Mouse (Mus musculus): Measurements from ENCODE around the gene Eme1. TPM values are rescaled to one million over a fixed set of nuclear protein-coding genes. Genes with fewer than 3 reads are reported as not detected.

Eme1 gene
- total and polyA plus RNA-seq, 3 experiments, result 36.8 to 45.9 (median 40.8) TPM

DNA sequence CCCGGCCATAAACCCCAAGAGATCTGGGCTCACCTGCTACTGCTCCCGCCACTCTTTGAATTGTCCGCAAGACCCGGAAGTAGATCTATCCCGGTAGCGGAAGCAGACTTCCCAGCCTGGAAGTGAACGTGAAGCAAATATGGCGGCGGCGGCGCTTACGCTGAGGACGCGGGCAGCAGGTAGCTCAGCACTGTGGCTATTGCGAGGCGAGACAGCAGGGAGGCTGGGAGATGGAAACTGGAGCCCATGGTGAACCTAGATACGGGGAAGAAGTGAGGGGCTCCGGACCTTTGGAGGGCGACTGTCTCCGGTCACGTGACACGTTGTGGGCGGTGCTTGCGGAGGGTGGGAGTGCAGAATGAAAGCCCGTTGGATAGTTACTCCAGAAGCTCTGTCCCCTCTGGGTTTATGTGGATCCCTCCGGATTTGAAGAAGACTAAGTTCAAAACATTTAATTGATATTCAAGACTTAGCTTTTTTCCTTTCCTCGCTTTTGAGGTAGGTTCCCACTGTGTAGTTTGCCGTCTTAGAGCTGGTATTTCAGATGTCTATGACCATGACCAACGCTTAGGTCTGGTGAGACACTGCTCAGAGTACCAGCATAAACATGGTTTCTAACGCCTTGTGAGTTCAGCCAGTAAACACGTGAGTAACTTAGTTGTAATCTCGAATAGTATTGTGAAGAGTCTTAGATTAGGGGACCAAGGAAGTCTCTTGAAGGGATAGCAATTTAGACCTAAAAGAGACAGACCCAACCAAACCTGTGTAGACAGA lies at the start of gene Eme1, which contains the start of gene Mrpl27 (continued):
- TF ChIP-seq ETS1 (conservative IDR thresholded peaks at IDR 0.05; ENCODE audit: low read depth, low read length), result peak; percentile 43; the same call in 1 of the 2 replicates

GRCm38 (mm10) chr11:94702216-94702610 lies 48.4 kb upstream of the Eme1 start:
- H3K4me3 ChIP-seq (replicated peaks in 1 of 3; ENCODE audit: low read depth in 2 of 3, low read length in 2 of 3, poor library complexity in 1 of 3), result no peak overlapping the region
- in situ Hi-C loops (cut with MboI; ENCODE audit: low pct_ligation_motif_present, low pct_unique_long_range_greater_than_20kb, low sequenced_read_pairs), result no loop called here
- no peaks in the 10 kb centered on the region for H3K36me3 ChIP-seq (replicated peaks in 1 of 2; ENCODE audit: control insufficient read depth in 1 of 2, insufficient read depth in 1 of 2, low read length in 1 of 2)
- peaks cover 9 to 28% of the 10 kb centered on the region in 2 experiments for H3K4me1 ChIP-seq (ENCODE audit: control insufficient read depth in 1 of 2, insufficient read depth in 2 of 2)
- dilution Hi-C loops (cut with MboI; ENCODE audit: extremely low pct_ligation_motif_present, extremely low pct_unique_long_range_greater_than_20kb, low sequenced_read_pairs), result no loop called here
- H3K27me3 ChIP-seq (replicated peaks), result no peaks in the 10 kb centered on the region
- H3K9ac ChIP-seq (ENCODE audit: insufficient read depth, low read depth), result no peak overlapping the region
- DNase-seq (ENCODE audit: extremely low read depth), result no peak
- no peak for TF ChIP-seq JUND (conservative IDR thresholded peaks at IDR 0.05; ENCODE audit: low read depth, low read length)
- no peak for TF ChIP-seq MAFK (IDR thresholded peaks at IDR 0.05; ENCODE audit: insufficient replicate concordance, low read length)
- no peak for TF ChIP-seq ZNF384 (IDR thresholded peaks at IDR 0.05; ENCODE audit: low read depth, low read length)
- TF ChIP-seq HCFC1 (IDR thresholded peaks at IDR 0.05; ENCODE audit: low read depth, low read length), result no peak
- no peak for TF ChIP-seq UBTF (IDR thresholded peaks at IDR 0.05; ENCODE audit: low read depth, low read length)
- TF ChIP-seq POLR2A (IDR thresholded peaks at IDR 0.05; ENCODE audit: low read depth, low read length), result no peak
- TF ChIP-seq RAD21 (IDR thresholded peaks at IDR 0.05; ENCODE audit: low read depth, low read length), result no peak
- no peak for TF ChIP-seq CHD2 (IDR thresholded peaks at IDR 0.05; ENCODE audit: low read length)
- TF ChIP-seq USF1 (IDR thresholded peaks at IDR 0.05; ENCODE audit: low read depth, low read length), result no peak
- TF ChIP-seq KAT2A (IDR thresholded peaks at IDR 0.05; ENCODE audit: insufficient replicate concordance, low read length), result no peak
- no peak for TF ChIP-seq MXI1 (IDR thresholded peaks at IDR 0.05; ENCODE audit: low read depth, low read length)
- TF ChIP-seq TBP (conservative IDR thresholded peaks at IDR 0.05; ENCODE audit: low read depth, low read length), result no peak
- TF ChIP-seq GABPA (IDR thresholded peaks at IDR 0.05; ENCODE audit: insufficient replicate concordance, low read depth, low read length), result no peak
- TF ChIP-seq ZC3H11A (IDR thresholded peaks at IDR 0.05; ENCODE audit: low read depth, low read length), result no peak
- no peak overlapping the region for H3K27ac ChIP-seq (ENCODE audit: insufficient read depth, low read depth)
- H3K9me3 ChIP-seq (replicated peaks; ENCODE audit: low read length), result peaks cover 7% of the 10 kb centered on the region
- H3K79me2 ChIP-seq (replicated peaks; ENCODE audit: control insufficient read depth, extremely low read depth, insufficient read depth, poor library complexity, severe bottlenecking), result no peaks in the 10 kb centered on the region
- no peak overlapping the region for H3K4me2 ChIP-seq (ENCODE audit: insufficient read depth, low read depth, poor library complexity, severe bottlenecking)

- no peak for DNase-seq (ENCODE audit: extremely low read depth)
- dilution Hi-C loops (cut with MboI; ENCODE audit: extremely low pct_ligation_motif_present, extremely low pct_unique_long_range_greater_than_20kb, low sequenced_read_pairs) (no loop called here), in situ Hi-C loops (cut with MboI; ENCODE audit: low pct_ligation_motif_present, low pct_unique_long_range_greater_than_20kb, low sequenced_read_pairs) (no loop called here)
- Histone ChIP-seq H3K4me3 (replicated peaks in 1 of 3; ENCODE audit: low read depth in 2 of 3, low read length in 2 of 3, poor library complexity in 1 of 3) (no peak overlapping the region), H3K9ac (ENCODE audit: insufficient read depth, low read depth) (no peak overlapping the region), H3K27me3 (replicated peaks) (no peaks in the 10 kb centered on the region), H3K36me3 (replicated peaks in 1 of 2; ENCODE audit: control insufficient read depth in 1 of 2, insufficient read depth in 1 of 2, low read length in 1 of 2) (no peaks in the 10 kb centered on the region), H3K9me3 (replicated peaks; ENCODE audit: low read length) (peaks cover 7% of the 10 kb centered on the region), H3K4me2 (ENCODE audit: insufficient read depth, low read depth, poor library complexity, severe bottlenecking) (no peak overlapping the region), H3K4me1 (ENCODE audit: control insufficient read depth in 1 of 2, insufficient read depth in 2 of 2) (peaks cover 9 to 32% of the 10 kb centered on the region in 2 experiments), H3K79me2 (replicated peaks; ENCODE audit: control insufficient read depth, extremely low read depth, insufficient read depth, poor library complexity, severe bottlenecking) (no peaks in the 10 kb centered on the region), H3K27ac (ENCODE audit: insufficient read depth, low read depth) (no peak overlapping the region)
- TF ChIP-seq BHLHE40 (IDR thresholded peaks at IDR 0.05; ENCODE audit: low read depth, low read length), result no peak
- no peak for TF ChIP-seq JUND (conservative IDR thresholded peaks at IDR 0.05; ENCODE audit: low read depth, low read length)
- no peak for TF ChIP-seq POLR2AphosphoS2 (IDR thresholded peaks at IDR 0.05; ENCODE audit: low read depth, low read length)
- no peak for TF ChIP-seq MYC (IDR thresholded peaks at IDR 0.05; ENCODE audit: low read depth, low read length)
- TF ChIP-seq USF2 (conservative IDR thresholded peaks at IDR 0.05; ENCODE audit: low read depth, low read length), result no peak
- no peak for TF ChIP-seq IRF4 (IDR thresholded peaks at IDR 0.05; ENCODE audit: low read depth, low read length)
- no peak for TF ChIP-seq TCF12 (IDR thresholded peaks at IDR 0.05; ENCODE audit: low read depth, low read length)
- no peak for TF ChIP-seq NELFE (IDR thresholded peaks at IDR 0.05; ENCODE audit: low read depth, low read length)
These were observed 47.8 kb upstream of the Eme1 start for GRCm38 (mm10) chr11:94701401-94702215.

All from CH12.LX (cell line).